Mouse (Mus musculus): ENCODE measurements around the gene Nfia.

Nfia gene

GRCm38 (mm10) chr4:97816753-97817152 is 44.2 kb downstream of the Nfia start:
- DNase-seq = no peak

- no peak for DNase-seq
These were observed 45.2 kb downstream of the Nfia start for GRCm38 (mm10) chr4:97817741-97818140.

GRCm38 (mm10) chr4:97818498-97818897 is 46.0 kb downstream of the Nfia start:
- no peak for DNase-seq

- no peak for DNase-seq
These were observed 46.6 kb downstream of the Nfia start for GRCm38 (mm10) chr4:97819101-97819500.

- no peak for DNase-seq
These were observed 48.1 kb downstream of the Nfia start for GRCm38 (mm10) chr4:97820474-97821259.

GRCm38 (mm10) chr4:97821556-97822251 is 49.2 kb downstream of the Nfia start:
- no peak for DNase-seq

GRCm38 (mm10) chr4:97823512-97823911 is 51.0 kb downstream of the Nfia start:
- no peak for DNase-seq

- no peak for DNase-seq
These were observed 51.9 kb downstream of the Nfia start for GRCm38 (mm10) chr4:97824451-97824850.

- DNase-seq = no peak
These were observed 52.9 kb downstream of the Nfia start for GRCm38 (mm10) chr4:97825432-97825831.

GRCm38 (mm10) chr4:97825841-97826240 is 53.3 kb downstream of the Nfia start:
- DNase-seq = no peak

GRCm38 (mm10) chr4:97827115-97827514 is 54.6 kb downstream of the Nfia start:
- DNase-seq = no peak

GRCm38 (mm10) chr4:97828579-97828978 is 56.0 kb downstream of the Nfia start:
- DNase-seq = no peak

GRCm38 (mm10) chr4:97829336-97830050 is 57.0 kb downstream of the Nfia start:
- DNase-seq = no peak

GRCm38 (mm10) chr4:97830051-97830853 is 57.7 kb downstream of the Nfia start:
- DNase-seq = no peak

GRCm38 (mm10) chr4:97830935-97831608 is 58.5 kb downstream of the Nfia start:
- no peak for DNase-seq

- no peak for DNase-seq
These were observed 59.2 kb downstream of the Nfia start for GRCm38 (mm10) chr4:97831611-97832278.

GRCm38 (mm10) chr4:97832279-97832640 is 59.7 kb downstream of the Nfia start:
- no peak for DNase-seq

GRCm38 (mm10) chr4:97836812-97837211 is 64.3 kb downstream of the Nfia start:
- DNase-seq = no peak

GRCm38 (mm10) chr4:97837724-97838123 is 65.2 kb downstream of the Nfia start:
- no peak for DNase-seq

GRCm38 (mm10) chr4:97838651-97839050 is 66.1 kb downstream of the Nfia start:
- DNase-seq = no peak

- DNase-seq = no peak
These were observed 67.0 kb downstream of the Nfia start for GRCm38 (mm10) chr4:97839406-97840101.
